Mouse (Mus musculus) layer of hippocampus, adult 8-10 months (tissue): ENCODE measurements around the gene Olfr394. TPM values are rescaled to one million over a fixed set of nuclear protein-coding genes. Genes with fewer than 3 reads are reported as not detected.
"Not testable (repeated sequence)": the region's sequence is repeated elsewhere in the genome, so short reads cannot be mapped to it uniquely, and the experiment has no call there.

Experiments used
- DNase-seq, 2 experiments: peaks; one replicate each; pipeline ENCODE4 v3.0.0; 2022; ENCODE audit warnings: low spot score in 2 of 2
- total RNA-seq, 4 experiments: library from RNA; stranded (reverse); gene quantifications; 2 replicates each; pipeline ENCODE4 v1.2.4; 2022

Gene Olfr394
- total RNA-seq: not detected

- no peak for DNase-seq
These were observed at the start of gene Olfr394 for GRCm38 (mm10) chr11:73890671-73891070. Olfr394 (minus strand) TSS chr11:73890771.

- DNase-seq: no peak
These were observed 45.8 kb upstream of the Olfr394 start, which contains the start of gene Olfr23 for GRCm38 (mm10) chr11:73936377-73936776. Olfr23 (plus strand) TSS chr11:73936677.

DNA sequence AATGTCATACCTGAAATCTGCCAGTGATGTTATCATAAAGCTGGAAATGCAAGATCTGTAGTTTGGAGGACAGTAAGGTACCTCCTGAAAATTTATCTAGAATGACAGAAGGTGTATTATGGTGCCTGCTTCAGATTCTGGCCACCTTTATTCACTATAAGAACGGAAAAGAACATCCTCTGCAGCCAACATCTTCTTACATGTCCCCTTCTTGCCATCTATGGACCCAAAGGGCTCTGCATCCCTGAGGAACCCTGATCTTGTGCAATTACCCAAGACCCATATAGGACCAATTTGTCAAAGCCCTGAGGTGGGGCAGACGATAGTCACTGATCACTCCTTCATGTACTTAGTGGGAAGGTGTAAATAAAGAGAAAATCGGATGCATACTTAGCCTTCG is 18.6 kb upstream of the Olfr394 start, which contains the start of gene Olfr395:
Gene Olfr395 (minus strand): TSS at position 101 of the 400 bp plus-strand sequence.
- not testable (repeated sequence) for DNase-seq

DNA sequence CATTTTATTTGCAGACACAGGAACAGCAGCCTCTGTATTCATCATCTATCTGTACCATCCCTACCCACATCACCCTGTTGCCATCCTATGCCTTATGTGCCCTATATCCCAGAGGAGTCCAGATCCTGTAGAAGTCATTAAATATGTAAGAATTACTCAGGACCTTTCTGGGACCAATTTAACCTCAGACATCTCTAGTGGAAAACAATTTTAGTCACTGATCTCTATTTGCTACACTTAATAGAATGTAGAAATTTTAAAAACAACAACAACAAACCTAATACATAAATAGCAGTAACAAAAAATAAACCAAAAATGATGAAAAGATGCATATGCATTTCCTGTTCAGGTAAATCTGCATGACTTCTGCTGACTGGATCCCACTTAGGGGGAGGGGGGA is 39.2 kb downstream of the Olfr394 start, which contains the start of gene Olfr393:
Gene Olfr393 (minus strand): TSS at position 101 of the 400 bp plus-strand sequence.
- DNase-seq: no peak

Other genes with a start within 250 kb of the Olfr394 start
- not detected for gene Zfp735, start 202.0 kb downstream of the Olfr394 start, total RNA-seq
- not detected for gene Olfr389, start 110.1 kb downstream of the Olfr394 start, total RNA-seq
- gene Olfr390, start 107.8 kb downstream of the Olfr394 start, total RNA-seq: not detected
- gene Olfr391-ps, start 87.7 kb downstream of the Olfr394 start, total RNA-seq: not detected
- gene Olfr392, start 73.7 kb downstream of the Olfr394 start, total RNA-seq: not detected
- not detected for gene Olfr393, start 39.3 kb downstream of the Olfr394 start, total RNA-seq
- not detected for gene Olfr395, start 18.5 kb upstream of the Olfr394 start, total RNA-seq
- not detected for gene Olfr23, start 45.9 kb upstream of the Olfr394 start, total RNA-seq
- not detected for gene Olfr397, start 70.0 kb upstream of the Olfr394 start, total RNA-seq
- gene Olfr398, start 99.6 kb upstream of the Olfr394 start, total RNA-seq: not detected
- gene Olfr139, start 165.8 kb upstream of the Olfr394 start, total RNA-seq: not detected
- not detected for gene Olfr399, start 165.8 kb upstream of the Olfr394 start, total RNA-seq
- gene Zfp616, start 179.2 kb upstream of the Olfr394 start, total RNA-seq: not detected
- not detected for gene Olfr401, start 222.9 kb upstream of the Olfr394 start, total RNA-seq